Mouse (Mus musculus) embryonic facial prominence, embryonic 12.5 days (tissue): ENCODE results near the gene P2ry6. TPM values are rescaled to one million over a fixed set of nuclear protein-coding genes. Genes with fewer than 3 reads are reported as not detected.

ENCODE experiments used
- ATAC-seq: fragments of 200-750 bp; cut with Nextera tagmentation; 2 replicates; pipeline ENCODE4 v1.8.0; 2017; ENCODE audit not compliant: insufficient number of reproducible peaks, insufficient read depth, low FRiP score, low TSS enrichment
- H3K27ac ChIP-seq: fragments of 300-500 bp; sonication (generic); 2 replicates; pipeline ENCODE4 v1.5.1; 2016; ENCODE audit warnings: mild to moderate bottlenecking
- H3K27me3 ChIP-seq: fragments of 300-500 bp; sonication (generic); 2 replicates; pipeline ENCODE4 v1.6.1; 2016; ENCODE audit warnings: mild to moderate bottlenecking, moderate library complexity
- H3K36me3 ChIP-seq: fragments of 300-500 bp; sonication (generic); 2 replicates; pipeline ENCODE4 v1.6.1; 2016; ENCODE audit warnings: mild to moderate bottlenecking
- H3K4me1 ChIP-seq: fragments of 300-500 bp; sonication (generic); 2 replicates; pipeline ENCODE4 v1.6.1; 2016
- H3K4me2 ChIP-seq: fragments of 300-500 bp; sonication (generic); replicated peaks from 2 replicates; pipeline ENCODE4 v1.6.1; 2016; ENCODE audit warnings: mild to moderate bottlenecking, moderate library complexity
- H3K4me3 ChIP-seq: fragments of 300-500 bp; sonication (generic); 2 replicates; pipeline ENCODE4 v1.5.1; 2016; ENCODE audit warnings: mild to moderate bottlenecking
- H3K9ac ChIP-seq: fragments of 300-500 bp; sonication (generic); 2 replicates; pipeline ENCODE4 v1.6.1; 2016; ENCODE audit warnings: mild to moderate bottlenecking, moderate library complexity
- H3K9me3 ChIP-seq: fragments of 300-500 bp; sonication (generic); 2 replicates; pipeline ENCODE4 v1.6.1; 2016; ENCODE audit warnings: mild to moderate bottlenecking, moderate library complexity
- WGBS: fragments of 180-500 bp; shearing (Covaris S2); methylation state at CpG from one replicate; pipeline ENCODE4 v1.1.7; 2016; 5-methylcytosine and 5-hydroxymethylcytosine counted together
- polyA plus RNA-seq: library from polyadenylated mRNA; unstranded; fragments of >200 nt; fragmentation: Nextera tagmentation; extraction: Ambion mirVana; gene quantifications from 2 replicates; pipeline ENCODE4 v1.2.1, GENCODE M21; 2016

Gene P2ry6
- polyA plus RNA-seq, 1 experiment from 2014 or later: 3.6 TPM

- Histone ChIP-seq H3K4me3 (no peak overlapping the region), H3K4me1 (peaks cover 2% of the 10 kb centered on the region; the same call in 1 of the 2 replicates), H3K27ac (no peak overlapping the region), H3K36me3 (no peaks in the 10 kb centered on the region), H3K9me3 (no peaks in the 10 kb centered on the region), H3K27me3 (no peaks in the 10 kb centered on the region), H3K9ac (no peak overlapping the region), H3K4me2 (no peak overlapping the region)
- 77% methylated on average over 3 of the region's 3 CpGs for WGBS
- ATAC-seq: no peak
Observed at GRCm38 (mm10) chr7:100937481-100937880, 37.0 kb downstream of the P2ry6 start.

GRCm38 (mm10) chr7:100933520-100933919 is 40.9 kb downstream of the P2ry6 start:
- Histone ChIP-seq H3K4me1 (peaks cover 22% of the 10 kb centered on the region), H3K4me3 (no peak overlapping the region), H3K9ac (no peak overlapping the region), H3K9me3 (no peaks in the 10 kb centered on the region), H3K27ac (no peak overlapping the region), H3K36me3 (0 out of 2 replicates have a peak, but pooled peaks cover 3% of the 10 kb centered on the region), H3K4me2 (no peak overlapping the region), H3K27me3 (no peaks in the 10 kb centered on the region)
- no peak for ATAC-seq

GRCm38 (mm10) chr7:100932481-100933007 is 41.9 kb downstream of the P2ry6 start:
- Histone ChIP-seq H3K4me2 (peak overlapping the region; percentile 100), H3K4me1 (peaks cover 32% of the 10 kb centered on the region), H3K9me3 (no peaks in the 10 kb centered on the region), H3K9ac (peak overlapping the region; percentile 96; the same call in 1 of the 2 replicates), H3K27me3 (no peaks in the 10 kb centered on the region), H3K4me3 (peak overlapping the region; percentile 88), H3K27ac (peak overlapping the region; percentile 100), H3K36me3 (0 out of 2 replicates have a peak, but pooled peaks cover 3% of the 10 kb centered on the region)
- WGBS: under 1% methylated on average over 27 of the region's 27 CpGs
- peak; percentile 84 for ATAC-seq

GRCm38 (mm10) chr7:100931926-100932480 is 42.4 kb downstream of the P2ry6 start, which contains the start of gene Arhgef17:
Arhgef17 (minus strand) TSS chr7:100932107.
- H3K27me3 ChIP-seq: no peaks in the 10 kb centered on the region
- ATAC-seq: peak; percentile 80
- H3K4me2 ChIP-seq: peak within 1 kb of the TSS; percentile 100
- peak within 1 kb of the TSS; percentile 100 for H3K27ac ChIP-seq
- no peaks in the 10 kb centered on the region for H3K9me3 ChIP-seq
- H3K36me3 ChIP-seq: 0 out of 2 replicates have a peak, but pooled peaks cover 3% of the 10 kb centered on the region
- H3K9ac ChIP-seq: peak within 1 kb of the TSS; percentile 96
- H3K4me3 ChIP-seq: peak within 1 kb of the TSS; percentile 88
- under 1% methylated on average over 34 of the region's 35 CpGs for WGBS
- peaks cover 37% of the 10 kb centered on the region for H3K4me1 ChIP-seq

- H3K4me2 ChIP-seq: peak overlapping the region; percentile 100
- H3K4me1 ChIP-seq: peaks cover 43% of the 10 kb centered on the region
- peak; percentile 5; the same call in 1 of the 2 replicates for ATAC-seq
- H3K36me3 ChIP-seq: 0 out of 2 replicates have a peak, but pooled peaks cover 3% of the 10 kb centered on the region
- H3K4me3 ChIP-seq: peak overlapping the region; percentile 88
- WGBS: under 1% methylated on average over 70 of the region's 73 CpGs
- H3K27me3 ChIP-seq: no peaks in the 10 kb centered on the region
- peak overlapping the region; percentile 100 for H3K27ac ChIP-seq
- H3K9me3 ChIP-seq: no peaks in the 10 kb centered on the region
- peak overlapping the region; percentile 96 for H3K9ac ChIP-seq
Observed at GRCm38 (mm10) chr7:100931316-100931925, 43.0 kb downstream of the P2ry6 start.

- H3K36me3 ChIP-seq: 0 out of 2 replicates have a peak, but pooled peaks cover 3% of the 10 kb centered on the region
- peak overlapping the region; percentile 96 for H3K9ac ChIP-seq
- H3K27me3 ChIP-seq: no peaks in the 10 kb centered on the region
- WGBS: 2% methylated on average over 53 of the region's 53 CpGs
- H3K4me3 ChIP-seq: peak overlapping the region; percentile 88
- H3K4me1 ChIP-seq: peaks cover 49% of the 10 kb centered on the region
- no peaks in the 10 kb centered on the region for H3K9me3 ChIP-seq
- H3K27ac ChIP-seq: peak overlapping the region; percentile 100
- peak overlapping the region; percentile 100 for H3K4me2 ChIP-seq
- ATAC-seq: no peak
Observed at GRCm38 (mm10) chr7:100930619-100931315, 43.7 kb downstream of the P2ry6 start.

GRCm38 (mm10) chr7:100929639-100930303 is 44.7 kb downstream of the P2ry6 start:
- 65% methylated on average over 19 of the region's 19 CpGs for WGBS
- Histone ChIP-seq H3K27ac (0 out of 2 replicates have a peak overlapping the region, but pooled peaks have one; percentile 100), H3K4me3 (peak overlapping the region; percentile 88), H3K36me3 (0 out of 2 replicates have a peak, but pooled peaks cover 8% of the 10 kb centered on the region), H3K4me2 (peak overlapping the region; percentile 100), H3K9me3 (no peaks in the 10 kb centered on the region), H3K9ac (peak overlapping the region; percentile 96), H3K27me3 (no peaks in the 10 kb centered on the region), H3K4me1 (peaks cover 59% of the 10 kb centered on the region)
- ATAC-seq: no peak

GRCm38 (mm10) chr7:100928456-100928855 is 46.0 kb downstream of the P2ry6 start:
- 0 out of 2 replicates have a peak, but pooled peaks cover 12% of the 10 kb centered on the region for H3K36me3 ChIP-seq
- H3K4me1 ChIP-seq: peaks cover 72% of the 10 kb centered on the region
- peak overlapping the region; percentile 88 for H3K4me3 ChIP-seq
- H3K9ac ChIP-seq: peak overlapping the region; percentile 96
- 45% methylated on average over 9 of the region's 9 CpGs for WGBS
- H3K27ac ChIP-seq: no peak overlapping the region
- H3K27me3 ChIP-seq: no peaks in the 10 kb centered on the region
- no peak for ATAC-seq
- H3K9me3 ChIP-seq: no peaks in the 10 kb centered on the region
- peak overlapping the region; percentile 100 for H3K4me2 ChIP-seq

- ATAC-seq: no peak
- H3K4me3 ChIP-seq: peak overlapping the region; percentile 88
- no peaks in the 10 kb centered on the region for H3K27me3 ChIP-seq
- WGBS: 8% methylated on average over 7 of the region's 7 CpGs
- peak overlapping the region; percentile 96 for H3K9ac ChIP-seq
- 0 out of 2 replicates have a peak overlapping the region, but pooled peaks have one; percentile 36 for H3K27ac ChIP-seq
- peaks cover 21% of the 10 kb centered on the region; the same call in 1 of the 2 replicates for H3K36me3 ChIP-seq
- peak overlapping the region; percentile 100 for H3K4me2 ChIP-seq
- peaks cover 82% of the 10 kb centered on the region for H3K4me1 ChIP-seq
- H3K9me3 ChIP-seq: no peaks in the 10 kb centered on the region
Observed at GRCm38 (mm10) chr7:100927287-100928000, 47.0 kb downstream of the P2ry6 start.

GRCm38 (mm10) chr7:100926311-100926923 is 48.0 kb downstream of the P2ry6 start:
- Histone ChIP-seq H3K4me1 (peaks cover 88% of the 10 kb centered on the region), H3K27ac (no peak overlapping the region), H3K4me3 (peak overlapping the region; percentile 88), H3K9me3 (no peaks in the 10 kb centered on the region), H3K36me3 (peaks cover 31% of the 10 kb centered on the region), H3K9ac (peak overlapping the region; percentile 96), H3K4me2 (peak overlapping the region; percentile 100), H3K27me3 (no peaks in the 10 kb centered on the region)
- ATAC-seq: no peak
- 8% methylated on average over 12 of the region's 12 CpGs for WGBS
